Comparison of ENCODE assay signal across 19 mouse cellular contexts in genomic region chr12:107834512-107834911, GRCm38 (mm10).
"Had no signal": no experiment of that assay in that cellular context is flagged by ENCODE, and none has a peak within 500 bp of the region (broad histone marks: within the 10 kb centered on the region; RNA-seq: fewer than 3 reads in every experiment).

No protein-coding gene starts in this region.

- H3K27me3 ChIP-seq: limb, embryonic 13.5 days; liver, embryonic 12.5 days; liver, embryonic 15.5 days; lung, embryonic 15.5 days; midbrain, embryonic 15.5 days; neural tube, embryonic 13.5 days had no signal

- H3K36me3 ChIP-seq: limb, embryonic 13.5 days; liver, embryonic 12.5 days; liver, embryonic 15.5 days; lung, embryonic 15.5 days; midbrain, embryonic 15.5 days; neural tube, embryonic 13.5 days had no signal

- H3K4me3 ChIP-seq: limb, embryonic 13.5 days; liver, embryonic 12.5 days; liver, embryonic 15.5 days; lung, embryonic 15.5 days; midbrain, embryonic 15.5 days; neural tube, embryonic 13.5 days had no signal

- H3K9me3 ChIP-seq: limb, embryonic 13.5 days; liver, embryonic 12.5 days; liver, embryonic 15.5 days; lung, embryonic 15.5 days; midbrain, embryonic 15.5 days; neural tube, embryonic 13.5 days had no signal

- H3K4me2 ChIP-seq: limb, embryonic 13.5 days; liver, embryonic 12.5 days; liver, embryonic 15.5 days; lung, embryonic 15.5 days; midbrain, embryonic 11.5 days; midbrain, embryonic 15.5 days; neural tube, embryonic 13.5 days had no signal

- H3K27ac ChIP-seq: limb, embryonic 13.5 days; liver, embryonic 12.5 days; liver, embryonic 15.5 days; lung, embryonic 15.5 days; midbrain, embryonic 15.5 days; neural tube, embryonic 13.5 days had no signal

- DNase-seq: kidney, adult 18-20 months; kidney, adult 9 months; kidney, postnatal 14 days; kidney, postnatal 4 days; liver; lung, adult 18-20 months; lung, postnatal 10 days; lung, postnatal 36 days; retina, postnatal 1 day; right cerebral cortex, postnatal 25 days; thymus, postnatal 25 days had no signal

- H3K9ac ChIP-seq: limb, embryonic 13.5 days; liver, embryonic 12.5 days; liver, embryonic 15.5 days; lung, embryonic 15.5 days; midbrain, embryonic 15.5 days; neural tube, embryonic 13.5 days had no signal

- H3K4me1 ChIP-seq: liver, embryonic 12.5 days; liver, embryonic 15.5 days; midbrain, embryonic 15.5 days had no signal

- ATAC-seq: inflammation-experienced regulatory T-cells, adult 6 months; liver, embryonic 12.5 days; midbrain, embryonic 15.5 days had no signal
